Mouse (Mus musculus) testis, postnatal 14 days (tissue): ENCODE data around the gene Nudc.

Experiments
- DNase-seq: peaks from one replicate; pipeline ENCODE4 v3.0.0; 2021; ENCODE audit warnings: low spot score

The Nudc gene

DNA sequence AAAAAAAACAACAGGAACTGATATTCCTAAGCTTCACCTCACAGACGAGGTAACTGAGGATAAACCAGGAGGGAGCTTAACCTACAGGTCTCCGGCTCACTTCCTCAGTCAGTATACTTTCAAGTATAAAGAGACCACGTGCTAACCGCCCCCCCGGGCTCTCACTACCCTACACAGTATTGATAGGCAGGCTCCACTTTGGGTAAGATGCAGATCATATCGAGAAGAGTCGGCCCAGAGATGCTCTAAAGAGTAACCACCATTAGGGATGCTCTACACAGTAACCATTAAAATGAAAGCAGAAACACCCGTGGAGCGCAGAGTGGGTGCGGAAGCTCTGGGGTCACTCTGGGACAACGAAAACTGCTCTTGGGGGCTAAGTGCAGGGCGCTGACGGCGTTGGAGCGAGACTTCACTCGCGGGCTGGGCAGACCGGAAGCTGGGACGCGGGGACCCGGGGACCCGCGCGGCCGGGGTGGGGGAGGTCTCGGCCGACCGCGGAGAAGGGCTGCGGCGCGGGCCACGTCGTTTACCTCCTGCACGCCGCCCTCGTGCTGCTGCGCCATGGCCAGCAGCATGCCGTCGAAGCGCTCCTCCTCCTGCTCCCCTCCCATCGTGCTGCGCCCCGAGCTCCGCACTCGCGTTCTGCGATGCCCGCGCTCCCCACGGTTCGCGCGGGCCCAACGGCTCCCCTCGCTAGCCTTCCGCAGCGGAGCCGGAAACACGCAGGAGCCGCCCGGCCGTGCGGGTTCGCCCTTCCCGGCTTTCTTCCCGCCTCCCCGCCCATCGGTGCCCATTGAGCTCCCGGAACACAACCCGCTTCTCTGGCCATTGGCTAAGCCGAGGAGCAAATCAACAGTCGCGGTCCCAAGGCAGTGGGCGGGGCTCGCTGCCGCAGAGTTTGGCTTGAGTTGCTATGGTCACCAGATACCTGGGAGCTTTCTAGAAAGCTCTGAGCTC is at the start of gene Nudc:
Gene Nudc, minus strand, starts transcription at position 725 of the 960 bp plus-strand sequence.
- DNase-seq: peak; percentile 96

- no peak for DNase-seq
Observed at GRCm38 (mm10) chr4:133595538-133595937, 49.7 kb upstream of the Nudc start.

- DNase-seq: no peak
Observed at GRCm38 (mm10) chr4:133592570-133592969, 46.8 kb upstream of the Nudc start.

DNA sequence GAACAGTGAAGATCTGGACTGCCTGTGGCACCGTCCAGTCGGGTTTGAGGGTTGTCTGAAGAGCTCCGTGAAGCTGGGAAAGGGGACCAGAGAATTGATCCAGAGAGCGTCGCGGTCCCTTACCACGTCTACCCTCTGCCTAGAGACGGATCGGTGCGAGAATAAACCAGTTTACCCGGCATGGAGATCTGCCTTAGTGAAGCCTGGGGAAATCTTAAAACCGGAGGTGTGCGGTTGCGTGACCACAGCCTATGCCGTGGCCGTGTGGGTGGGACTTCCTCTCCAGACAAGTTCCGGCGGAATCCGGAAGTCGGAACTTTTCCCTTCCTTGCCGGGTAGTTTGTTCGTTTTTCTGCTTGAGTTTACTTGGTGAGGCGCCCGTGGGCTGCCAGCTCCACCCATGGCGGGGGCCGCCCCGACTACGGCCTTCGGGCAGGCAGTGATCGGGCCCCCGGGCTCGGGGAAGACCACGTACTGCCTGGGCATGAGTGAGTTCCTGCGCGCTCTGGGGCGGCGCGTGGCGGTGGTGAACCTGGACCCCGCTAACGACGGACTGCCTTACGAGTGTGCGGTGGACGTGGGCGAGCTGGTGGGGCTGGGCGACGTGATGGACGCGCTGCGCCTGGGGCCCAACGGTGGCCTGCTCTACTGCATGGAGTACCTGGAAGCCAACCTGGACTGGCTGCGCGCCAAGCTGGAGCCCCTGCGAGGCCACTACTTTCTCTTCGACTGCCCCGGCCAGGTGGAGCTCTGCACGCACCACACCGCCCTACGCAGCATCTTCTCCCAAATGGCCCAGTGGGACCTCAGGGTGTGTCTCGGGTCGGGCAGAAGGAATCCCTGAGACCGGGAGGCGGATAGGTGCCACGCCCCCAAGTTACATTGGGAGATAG is 38.5 kb upstream of the Nudc start, which contains the start of gene Gpn2:
Gene Gpn2, plus strand, starts transcription at position 304 of the 893 bp plus-strand sequence.
- peak; percentile 86 for DNase-seq

GRCm38 (mm10) chr4:133583690-133584058 is 37.9 kb upstream of the Nudc start:
- no peak for DNase-seq

GRCm38 (mm10) chr4:133577983-133578382 is 32.2 kb upstream of the Nudc start:
- DNase-seq: no peak

DNA sequence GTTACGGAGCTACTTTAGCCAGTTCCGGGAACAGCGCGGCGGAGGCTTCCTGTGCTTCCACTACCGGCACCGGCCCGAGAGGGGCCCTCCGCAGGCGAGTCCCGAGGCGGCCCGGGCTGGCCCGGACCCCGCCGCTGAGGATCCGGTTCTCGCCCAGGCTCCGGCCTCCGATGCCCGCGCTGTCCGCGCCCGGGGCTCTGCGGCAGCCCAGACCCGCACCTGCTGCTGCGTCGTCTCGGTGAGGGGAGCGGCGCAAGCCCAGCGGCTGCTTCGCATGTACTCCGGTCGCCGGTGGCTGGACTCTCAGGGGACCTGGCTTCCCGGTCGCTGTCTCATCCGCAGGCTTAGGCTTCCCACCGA is 29.0 kb upstream of the Nudc start:
- DNase-seq: no peak

DNA sequence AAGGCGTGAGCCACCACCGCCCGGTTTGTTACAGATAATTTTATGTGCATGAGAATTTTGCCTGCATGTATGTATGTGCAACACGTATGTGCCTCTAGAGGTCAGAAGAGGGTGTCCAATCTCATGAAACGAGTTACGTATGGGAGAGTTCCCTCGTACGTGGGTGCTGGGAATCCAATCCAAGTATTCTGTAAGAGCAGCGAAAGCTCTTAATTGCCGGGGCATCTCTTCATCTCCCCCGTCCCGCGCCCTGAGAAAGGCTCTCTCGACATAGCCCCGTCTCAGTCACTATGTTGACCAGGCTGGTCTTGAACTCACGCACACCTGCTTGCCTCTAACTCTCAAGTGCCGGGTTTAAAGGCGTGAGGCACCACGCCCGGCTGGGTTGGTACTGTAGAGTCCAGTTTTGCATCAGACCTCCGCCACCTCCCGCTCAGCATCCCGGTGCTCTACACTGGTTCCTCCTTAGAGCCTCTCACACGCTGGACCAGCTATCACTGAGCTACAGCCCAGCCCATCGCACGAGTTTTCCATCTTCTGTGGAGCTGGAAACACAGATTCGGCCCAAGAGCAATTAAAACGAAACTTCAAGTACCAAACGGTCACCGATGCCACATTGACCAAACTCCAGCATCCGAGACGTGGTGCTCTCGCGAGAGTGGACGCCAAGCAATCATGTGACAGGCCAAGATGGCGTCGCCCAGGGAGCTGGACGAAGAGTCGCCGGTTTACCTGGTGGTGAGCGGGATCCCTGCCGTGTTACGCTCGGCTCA is 28.5 kb upstream of the Nudc start, which contains the start of gene Gpatch3:
Gene Gpatch3, plus strand, starts transcription at position 676 of the 773 bp plus-strand sequence.
- peak; percentile 92 for DNase-seq

GRCm38 (mm10) chr4:133570066-133570466 is 24.3 kb upstream of the Nudc start:
- DNase-seq: no peak

DNA sequence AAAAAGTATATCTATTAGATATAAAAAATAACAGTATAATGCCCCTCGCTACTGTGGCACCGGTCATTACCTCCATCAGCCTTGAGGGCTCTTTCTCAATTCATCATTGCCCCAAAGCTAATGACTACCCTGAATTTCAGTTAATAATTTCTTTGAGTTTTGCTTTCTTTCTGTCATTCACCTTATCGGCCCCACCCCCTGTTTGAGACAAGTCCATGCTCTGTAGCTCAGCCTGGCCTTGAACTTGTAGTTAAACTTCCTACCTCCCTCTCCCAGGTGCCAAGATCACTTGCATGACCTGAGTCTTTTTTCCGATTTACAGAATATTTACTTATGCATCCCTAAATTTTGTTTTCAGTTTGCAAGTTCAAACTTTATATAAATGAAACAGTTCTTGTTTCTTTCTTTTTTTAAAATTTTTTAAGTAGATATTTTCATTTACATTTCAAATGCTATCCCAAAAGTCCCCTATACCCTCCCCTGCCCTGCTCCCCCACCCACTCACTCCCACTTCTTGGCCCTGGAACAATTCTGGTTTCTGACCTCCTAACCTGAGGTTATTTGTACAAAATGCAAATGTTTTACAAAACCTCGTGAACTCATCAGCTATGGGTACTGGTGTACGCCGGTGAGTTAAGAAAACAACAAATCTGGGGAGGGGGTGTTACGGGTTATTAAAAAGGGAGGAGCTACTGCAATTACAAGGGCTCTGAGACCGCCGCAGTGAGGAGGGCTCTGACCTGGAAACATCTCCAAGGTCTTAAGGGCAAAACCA is 23.7 kb upstream of the Nudc start:
- no peak for DNase-seq

GRCm38 (mm10) chr4:133567251-133567650 is 21.5 kb upstream of the Nudc start:
- no peak for DNase-seq

DNA sequence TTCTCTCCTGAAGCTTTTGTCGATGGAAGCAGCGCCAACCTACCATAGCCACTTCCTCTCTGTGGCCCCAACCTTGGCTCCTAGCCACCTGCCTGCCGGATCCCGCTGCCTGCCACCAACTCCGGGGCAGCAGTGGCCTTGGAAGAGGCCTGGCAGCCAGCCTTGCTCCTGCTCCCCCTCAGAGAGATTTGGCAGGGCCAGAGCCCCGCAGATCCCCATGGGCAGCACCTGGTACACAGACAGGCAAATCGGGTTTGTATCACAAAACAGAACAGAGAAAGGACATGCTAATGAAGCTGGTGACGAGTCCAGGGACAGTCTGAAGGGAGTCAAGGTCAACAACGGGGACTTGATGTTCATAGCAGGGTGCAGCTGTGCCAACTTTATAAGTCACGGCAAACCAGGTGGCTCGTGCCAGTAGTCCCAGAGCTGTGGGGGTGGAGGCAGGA is 17.4 kb upstream of the Nudc start:
- peak; percentile 86 for DNase-seq

GRCm38 (mm10) chr4:133561622-133562021 is 15.8 kb upstream of the Nudc start:
- no peak for DNase-seq

- no peak for DNase-seq
Observed at GRCm38 (mm10) chr4:133559846-133560245, 14.1 kb upstream of the Nudc start.

GRCm38 (mm10) chr4:133557041-133557717 is 11.4 kb upstream of the Nudc start:
- no peak for DNase-seq

DNA sequence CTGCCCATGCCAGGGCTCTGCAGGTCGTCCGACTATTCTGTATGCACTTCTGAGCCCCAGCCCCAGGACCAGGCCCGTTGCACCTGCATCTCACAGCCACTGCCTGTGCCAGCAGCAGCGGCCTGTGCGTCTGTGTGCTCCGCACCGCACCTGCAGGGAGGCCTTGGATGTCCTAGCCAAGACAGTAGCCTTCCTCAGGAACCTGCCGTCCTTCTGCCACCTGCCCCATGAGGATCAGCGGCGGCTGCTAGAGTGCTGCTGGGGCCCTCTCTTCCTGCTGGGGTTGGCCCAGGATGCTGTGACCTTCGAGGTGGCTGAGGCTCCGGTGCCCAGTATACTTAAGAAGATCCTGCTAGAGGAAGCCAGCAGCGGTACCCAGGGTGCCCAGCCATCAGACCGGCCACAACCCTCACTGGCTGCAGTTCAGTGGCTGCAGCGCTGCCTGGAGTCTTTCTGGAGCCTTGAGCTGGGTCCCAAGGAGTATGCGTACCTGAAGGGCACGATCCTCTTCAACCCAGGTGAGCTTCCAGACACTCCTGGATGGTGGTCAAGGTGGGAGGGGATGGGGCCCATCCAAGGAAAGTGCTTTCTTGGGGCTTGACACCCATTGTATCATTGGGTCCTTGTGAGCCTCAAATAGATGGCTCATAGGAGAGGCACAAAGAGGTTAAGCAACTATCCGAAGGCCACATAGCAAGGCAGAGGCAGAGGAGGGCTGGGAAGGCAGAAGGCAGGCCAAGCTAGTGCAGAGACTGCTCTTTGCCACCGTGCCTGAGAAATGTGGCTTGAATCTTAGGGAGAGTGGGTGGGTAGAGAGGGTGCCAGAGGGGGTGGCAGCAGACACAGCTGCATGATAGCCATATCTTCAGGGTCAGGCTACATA is 7.9 kb upstream of the Nudc start:
- no peak for DNase-seq

DNA sequence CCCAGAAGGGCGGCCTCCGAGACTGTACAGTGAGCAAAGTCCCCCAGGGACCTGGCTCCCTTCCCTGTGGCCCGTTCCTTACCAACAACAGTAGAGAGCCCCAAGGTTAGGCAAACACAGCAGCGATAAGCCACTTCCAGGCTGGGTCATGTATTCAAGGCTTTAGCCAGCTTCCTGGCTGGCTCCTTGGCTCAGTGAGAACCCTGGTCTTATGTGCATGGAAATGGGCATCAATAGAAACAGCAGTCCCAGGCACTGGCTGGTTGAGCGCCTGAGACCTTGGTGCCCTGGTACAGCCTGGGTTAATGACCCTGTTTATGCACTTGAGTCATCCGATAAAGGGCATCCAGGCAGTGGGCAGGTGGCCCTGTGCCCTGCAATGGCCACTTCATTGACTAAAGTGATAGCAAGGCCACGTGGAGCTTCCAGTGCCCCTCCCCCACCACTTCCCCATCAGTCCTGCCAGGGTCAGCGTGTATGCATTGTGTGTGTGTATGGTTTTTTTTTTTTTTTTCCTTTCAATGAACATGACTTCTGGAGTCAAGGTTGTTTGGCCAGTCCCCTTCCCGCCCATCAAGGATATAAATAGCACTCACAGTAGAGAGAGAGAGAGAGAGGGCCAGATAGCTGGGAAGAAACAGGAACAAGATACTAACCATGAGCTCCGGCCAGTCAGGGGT is 7.1 kb upstream of the Nudc start, which contains the start of gene Nr0b2:
Gene Nr0b2, plus strand, starts transcription at position 609 of the 680 bp plus-strand sequence.
- no peak for DNase-seq

DNA sequence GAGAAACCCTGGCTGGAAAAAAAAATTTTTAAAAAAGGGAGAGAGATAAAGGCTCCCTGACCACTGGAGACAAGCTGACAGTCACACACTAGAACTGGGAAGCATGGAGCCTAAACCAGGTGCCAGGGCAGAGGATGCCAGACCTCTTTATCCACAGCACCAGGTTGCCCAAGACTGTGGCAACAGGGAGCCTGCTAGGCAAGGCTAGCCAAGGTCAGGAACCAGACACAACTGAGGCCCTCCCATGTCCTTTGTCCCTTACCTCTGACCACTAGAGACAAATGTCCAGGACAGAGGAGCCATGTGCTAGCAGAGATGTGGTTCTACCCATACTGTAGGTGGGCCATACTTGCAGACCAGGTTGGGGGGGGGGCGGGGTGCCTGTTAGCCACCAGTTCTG is 6.2 kb upstream of the Nudc start:
- DNase-seq: no peak

DNA sequence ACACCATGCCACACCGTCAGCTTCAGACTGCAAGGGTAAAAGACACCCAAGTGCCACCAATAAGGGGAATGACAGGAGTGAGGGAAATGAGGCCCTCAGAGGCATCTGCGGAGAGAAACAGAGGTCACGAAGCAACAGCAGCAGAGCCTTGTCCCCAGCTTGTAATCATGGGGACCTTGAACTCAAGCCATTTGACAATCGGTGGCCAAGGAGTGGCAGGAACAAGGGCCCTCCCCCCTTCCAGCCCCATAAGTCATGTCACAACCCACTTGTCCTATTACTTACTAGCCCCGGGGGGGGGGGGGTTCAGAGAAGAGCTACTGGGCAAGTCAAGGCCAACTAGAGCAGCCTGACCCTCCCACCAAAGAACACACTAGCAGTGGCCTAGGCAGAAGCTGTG is 9.1 kb downstream of the Nudc start:
- DNase-seq: no peak
